Mouse (Mus musculus): Measurements from ENCODE around the gene Rbm17. TPM values are rescaled to one million over a fixed set of nuclear protein-coding genes. Genes with fewer than 3 reads are reported as not detected.
"Not testable (repeated sequence)": the region's sequence is repeated elsewhere in the genome, so short reads cannot be mapped to it uniquely, and the experiment has no call there.

Rbm17 gene
- polyA plus RNA-seq, 1 experiment from 2014 or later: 128 TPM

DNA sequence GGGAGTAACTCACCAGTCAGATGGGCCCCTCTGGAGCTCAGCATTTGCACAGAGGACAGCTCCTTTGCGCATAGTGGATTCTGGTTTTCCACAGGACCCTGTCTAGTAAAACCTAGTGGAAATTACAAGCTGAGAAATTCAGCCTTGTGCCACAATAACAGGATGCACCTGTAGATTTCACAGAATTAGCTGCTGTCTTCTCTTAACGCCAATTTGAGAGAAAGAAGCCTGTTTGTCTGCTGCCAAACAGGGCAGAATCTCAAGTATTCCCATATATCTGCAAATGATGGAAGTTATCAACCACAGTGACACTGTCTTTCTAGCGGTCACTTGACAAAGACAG, 32.2 kb upstream of the Rbm17 start:
- ATAC-seq (ENCODE audit: low read depth) (no peak), DNase-seq (ENCODE audit: low spot score) (no peak)
- H3K9ac ChIP-seq (ENCODE audit: low read depth, low read length): no peak overlapping the region
- no peaks in the 10 kb centered on the region for H3K4me1 ChIP-seq (ENCODE audit: control insufficient read depth, insufficient read depth, low read length)
- H3K4me3 ChIP-seq (ENCODE audit: low read depth, low read length): no peak overlapping the region
- H3K4me2 ChIP-seq (ENCODE audit: low read depth, low read length): no peak overlapping the region
- no peaks in the 10 kb centered on the region for H3K27me3 ChIP-seq (replicated peaks; ENCODE audit: control insufficient read depth, insufficient read depth, low read length)
- H3K9me3 ChIP-seq (ENCODE audit: control insufficient read depth, low read length): no peaks in the 10 kb centered on the region
- no peak overlapping the region for H3K27ac ChIP-seq (replicated peaks; ENCODE audit: low read depth, low read length)
- WGBS: 72% methylated on average over 3 of the region's 3 CpGs
- H3K36me3 ChIP-seq (ENCODE audit: control insufficient read depth, insufficient read depth, low read length): no peaks in the 10 kb centered on the region

DNA sequence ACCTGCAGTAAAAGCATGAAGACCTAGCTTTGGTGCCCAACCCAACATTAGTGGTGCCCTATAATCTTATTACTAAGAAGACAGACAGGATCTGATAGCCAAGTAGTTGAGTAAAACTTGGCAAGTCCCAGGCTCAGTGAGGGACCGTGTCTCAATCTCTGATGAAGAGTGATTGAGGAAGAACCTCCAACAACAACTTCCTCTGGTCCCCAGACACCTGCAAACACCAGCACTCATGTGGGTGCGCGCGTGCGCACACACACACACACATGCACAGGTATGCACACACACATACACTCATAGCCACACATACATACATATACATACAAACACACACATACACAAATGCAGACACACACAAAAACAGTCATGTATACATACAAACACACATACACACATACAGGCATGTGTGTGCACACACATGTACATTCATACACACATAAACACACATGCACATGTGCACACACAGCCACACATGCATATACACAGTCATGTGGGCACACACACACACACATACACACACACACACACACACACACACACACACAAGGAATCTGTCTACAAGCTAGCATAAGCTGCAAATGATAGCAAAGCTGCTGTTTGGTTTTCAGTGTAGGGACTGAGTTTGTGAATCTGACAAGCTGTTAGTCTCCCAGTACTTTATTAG, 31.7 kb upstream of the Rbm17 start:
- no peak for ATAC-seq (ENCODE audit: low read depth)
- no peaks in the 10 kb centered on the region for H3K4me1 ChIP-seq (ENCODE audit: control insufficient read depth, insufficient read depth, low read length)
- H3K9me3 ChIP-seq (ENCODE audit: control insufficient read depth, low read length): no peaks in the 10 kb centered on the region
- H3K4me3 ChIP-seq (ENCODE audit: low read depth, low read length): no peak overlapping the region
- no peak overlapping the region for H3K27ac ChIP-seq (replicated peaks; ENCODE audit: low read depth, low read length)
- H3K36me3 ChIP-seq (ENCODE audit: control insufficient read depth, insufficient read depth, low read length): no peaks in the 10 kb centered on the region
- no peak for DNase-seq (ENCODE audit: low spot score)
- H3K27me3 ChIP-seq (replicated peaks; ENCODE audit: control insufficient read depth, insufficient read depth, low read length): no peaks in the 10 kb centered on the region
- 89% methylated on average over 5 of the region's 5 CpGs for WGBS
- H3K9ac ChIP-seq (ENCODE audit: low read depth, low read length): no peak overlapping the region
- H3K4me2 ChIP-seq (ENCODE audit: low read depth, low read length): no peak overlapping the region

GRCm38 (mm10) chr2:11635035-11635434, 31.1 kb upstream of the Rbm17 start:
- no peaks in the 10 kb centered on the region for H3K36me3 ChIP-seq (ENCODE audit: control insufficient read depth, insufficient read depth, low read length)
- no peak overlapping the region for H3K9ac ChIP-seq (ENCODE audit: low read depth, low read length)
- no peak for DNase-seq (ENCODE audit: low spot score)
- no peaks in the 10 kb centered on the region for H3K9me3 ChIP-seq (ENCODE audit: control insufficient read depth, low read length)
- H3K27me3 ChIP-seq (replicated peaks; ENCODE audit: control insufficient read depth, insufficient read depth, low read length): no peaks in the 10 kb centered on the region
- no peak overlapping the region for H3K4me3 ChIP-seq (ENCODE audit: low read depth, low read length)
- H3K4me1 ChIP-seq (ENCODE audit: control insufficient read depth, insufficient read depth, low read length): no peaks in the 10 kb centered on the region
- WGBS: 83% methylated on average over 6 of the region's 6 CpGs
- no peak for ATAC-seq (ENCODE audit: low read depth)
- H3K27ac ChIP-seq (replicated peaks; ENCODE audit: low read depth, low read length): no peak overlapping the region
- H3K4me2 ChIP-seq (ENCODE audit: low read depth, low read length): no peak overlapping the region

- DNase-seq (ENCODE audit: low spot score) (no peak), ATAC-seq (ENCODE audit: low read depth) (no peak)
- no peaks in the 10 kb centered on the region for H3K9me3 ChIP-seq (ENCODE audit: control insufficient read depth, low read length)
- H3K27me3 ChIP-seq (replicated peaks; ENCODE audit: control insufficient read depth, insufficient read depth, low read length): no peaks in the 10 kb centered on the region
- H3K36me3 ChIP-seq (ENCODE audit: control insufficient read depth, insufficient read depth, low read length): no peaks in the 10 kb centered on the region
- no peak within 1 kb of the TSS for H3K9ac ChIP-seq (ENCODE audit: low read depth, low read length)
- no peak within 1 kb of the TSS for H3K27ac ChIP-seq (replicated peaks; ENCODE audit: low read depth, low read length)
- H3K4me1 ChIP-seq (ENCODE audit: control insufficient read depth, insufficient read depth, low read length): no peaks in the 10 kb centered on the region
- no peak within 1 kb of the TSS for H3K4me3 ChIP-seq (ENCODE audit: low read depth, low read length)
- 91% methylated on average over 5 of the region's 5 CpGs for WGBS
- no peak within 1 kb of the TSS for H3K4me2 ChIP-seq (ENCODE audit: low read depth, low read length)
These were observed 21.9 kb upstream of the Rbm17 start, which contains the start of gene Gm17490 for GRCm38 (mm10) chr2:11625890-11626289. Gm17490 (minus strand) TSS chr2:11626264.

- no peaks in the 10 kb centered on the region for H3K9me3 ChIP-seq (ENCODE audit: control insufficient read depth, low read length)
- 86% methylated on average over 2 of the region's 2 CpGs for WGBS
- H3K4me3 ChIP-seq (ENCODE audit: low read depth, low read length): no peak overlapping the region
- no peak overlapping the region for H3K9ac ChIP-seq (ENCODE audit: low read depth, low read length)
- DNase-seq (ENCODE audit: low spot score): no peak
- no peak overlapping the region for H3K27ac ChIP-seq (replicated peaks; ENCODE audit: low read depth, low read length)
- H3K4me1 ChIP-seq (ENCODE audit: control insufficient read depth, insufficient read depth, low read length): no peaks in the 10 kb centered on the region
- no peak for ATAC-seq (ENCODE audit: low read depth)
- no peaks in the 10 kb centered on the region for H3K27me3 ChIP-seq (replicated peaks; ENCODE audit: control insufficient read depth, insufficient read depth, low read length)
- no peaks in the 10 kb centered on the region for H3K36me3 ChIP-seq (ENCODE audit: control insufficient read depth, insufficient read depth, low read length)
- no peak overlapping the region for H3K4me2 ChIP-seq (ENCODE audit: low read depth, low read length)
These were observed 19.8 kb upstream of the Rbm17 start for GRCm38 (mm10) chr2:11623726-11624125.

DNA sequence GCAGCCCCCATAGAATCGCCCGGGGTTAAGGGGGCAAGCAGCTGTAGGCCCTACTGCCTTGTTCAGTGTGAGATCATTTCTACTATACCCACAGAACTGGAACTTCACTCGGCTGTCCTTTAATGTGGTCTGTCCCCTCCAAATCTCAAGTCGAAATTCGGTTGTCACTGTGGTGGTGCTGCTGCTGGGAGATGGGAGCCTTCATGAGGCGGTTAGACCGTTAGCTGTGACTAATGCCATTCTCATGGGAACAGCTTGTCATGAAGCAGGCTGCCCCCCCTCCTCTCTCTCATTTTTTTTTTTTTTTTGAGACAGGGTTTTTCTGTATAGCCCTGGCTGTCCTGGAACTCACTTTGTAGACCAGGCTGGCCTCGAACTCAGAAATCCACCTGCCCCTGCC, 19.2 kb upstream of the Rbm17 start:
- Histone ChIP-seq H3K27me3 (replicated peaks; ENCODE audit: control insufficient read depth, insufficient read depth, low read length) (no peaks in the 10 kb centered on the region), H3K27ac (replicated peaks; ENCODE audit: low read depth, low read length) (no peak overlapping the region), H3K4me2 (ENCODE audit: low read depth, low read length) (no peak overlapping the region), H3K36me3 (ENCODE audit: control insufficient read depth, insufficient read depth, low read length) (no peaks in the 10 kb centered on the region), H3K9ac (ENCODE audit: low read depth, low read length) (no peak overlapping the region), H3K4me3 (ENCODE audit: low read depth, low read length) (no peak overlapping the region), H3K4me1 (ENCODE audit: control insufficient read depth, insufficient read depth, low read length) (no peaks in the 10 kb centered on the region), H3K9me3 (ENCODE audit: control insufficient read depth, low read length) (no peaks in the 10 kb centered on the region)
- ATAC-seq (ENCODE audit: low read depth) (no peak), DNase-seq (ENCODE audit: low spot score) (no peak)
- 81% methylated on average over 8 of the region's 8 CpGs for WGBS

DNA sequence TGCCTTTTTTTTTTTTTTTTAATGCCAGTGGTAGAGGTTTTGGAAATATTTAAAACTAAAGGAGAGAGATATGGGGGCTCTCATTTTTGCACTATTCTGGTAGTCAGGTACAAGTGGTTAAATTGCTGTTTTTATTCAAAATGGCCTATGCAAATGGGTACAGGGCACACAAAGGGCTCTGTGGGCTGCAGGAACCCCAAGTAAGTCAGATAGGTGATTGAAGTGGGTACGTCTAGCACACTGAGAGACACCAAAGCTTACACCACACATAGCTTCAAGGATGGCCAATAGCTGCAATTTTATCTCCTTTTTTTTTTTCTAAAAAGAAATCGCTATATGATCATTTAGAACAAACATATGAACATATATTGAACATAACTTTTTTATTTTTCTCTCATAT, 15.6 kb upstream of the Rbm17 start:
- DNase-seq (ENCODE audit: low spot score) (no peak), ATAC-seq (ENCODE audit: low read depth) (no peak)
- Histone ChIP-seq H3K27me3 (replicated peaks; ENCODE audit: control insufficient read depth, insufficient read depth, low read length) (no peaks in the 10 kb centered on the region), H3K9me3 (ENCODE audit: control insufficient read depth, low read length) (0 out of 2 replicates have a peak, but pooled peaks cover 5% of the 10 kb centered on the region), H3K9ac (ENCODE audit: low read depth, low read length) (no peak overlapping the region), H3K4me1 (ENCODE audit: control insufficient read depth, insufficient read depth, low read length) (no peaks in the 10 kb centered on the region), H3K27ac (replicated peaks; ENCODE audit: low read depth, low read length) (no peak overlapping the region), H3K36me3 (ENCODE audit: control insufficient read depth, insufficient read depth, low read length) (no peaks in the 10 kb centered on the region), H3K4me2 (ENCODE audit: low read depth, low read length) (no peak overlapping the region), H3K4me3 (ENCODE audit: low read depth, low read length) (no peak overlapping the region)
- 73% methylated on average over 2 of the region's 2 CpGs for whole genome bisulfite sequencing

DNA sequence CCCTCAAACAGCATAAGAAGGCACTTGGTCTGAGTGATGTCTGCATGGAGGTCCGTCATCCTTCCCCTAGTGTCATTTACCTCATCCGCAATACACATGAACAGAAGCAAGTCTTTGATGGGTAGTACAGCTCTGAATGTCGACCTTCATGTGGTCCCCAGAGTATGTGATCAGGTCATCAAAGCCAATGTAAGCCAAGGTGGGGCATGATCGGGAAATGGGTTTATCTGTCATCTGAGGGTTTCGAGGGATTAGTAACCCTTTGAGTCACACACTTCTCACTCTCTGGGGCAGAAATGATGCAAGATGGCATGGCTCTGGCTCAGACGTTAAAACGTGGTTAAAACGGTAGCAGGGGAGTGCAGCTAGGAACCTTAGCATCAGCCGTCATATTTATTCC, 12.9 kb upstream of the Rbm17 start:
- H3K9me3 ChIP-seq (ENCODE audit: control insufficient read depth, low read length): 0 out of 2 replicates have a peak, but pooled peaks cover 5% of the 10 kb centered on the region
- WGBS: 90% methylated on average over 9 of the region's 9 CpGs
- no peak overlapping the region for H3K4me3 ChIP-seq (ENCODE audit: low read depth, low read length)
- no peaks in the 10 kb centered on the region for H3K4me1 ChIP-seq (ENCODE audit: control insufficient read depth, insufficient read depth, low read length)
- ATAC-seq (ENCODE audit: low read depth): no peak
- no peaks in the 10 kb centered on the region for H3K27me3 ChIP-seq (replicated peaks; ENCODE audit: control insufficient read depth, insufficient read depth, low read length)
- no peak overlapping the region for H3K9ac ChIP-seq (ENCODE audit: low read depth, low read length)
- H3K4me2 ChIP-seq (ENCODE audit: low read depth, low read length): no peak overlapping the region
- H3K27ac ChIP-seq (replicated peaks; ENCODE audit: low read depth, low read length): no peak overlapping the region
- H3K36me3 ChIP-seq (ENCODE audit: control insufficient read depth, insufficient read depth, low read length): no peaks in the 10 kb centered on the region
- DNase-seq (ENCODE audit: low spot score): no peak

DNA sequence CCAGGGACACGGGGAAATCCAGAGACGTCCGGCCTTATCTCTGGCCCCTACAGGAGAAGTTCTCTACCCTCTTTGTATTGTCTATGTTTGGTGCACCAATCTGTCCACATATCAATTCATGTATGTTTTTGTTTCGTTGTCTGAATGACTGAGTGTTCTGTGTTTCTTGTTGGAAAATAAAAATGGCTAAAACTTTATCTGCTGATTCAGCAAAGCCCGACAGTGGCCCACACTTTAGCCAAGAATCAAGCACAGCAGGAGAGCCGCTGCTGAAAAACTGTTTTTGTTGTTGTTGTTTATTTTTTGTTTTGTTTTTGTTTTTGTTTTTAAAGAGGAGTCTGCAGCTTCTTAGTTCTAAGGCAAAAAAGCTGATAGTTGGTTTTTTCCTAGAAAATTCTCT, 9.0 kb upstream of the Rbm17 start:
- WGBS: 86% methylated on average over 6 of the region's 6 CpGs

More for the DNA sequence above, 9.0 kb upstream of the Rbm17 start:
- H3K36me3 ChIP-seq (ENCODE audit: control insufficient read depth, insufficient read depth, low read length); H3K27me3 ChIP-seq (replicated peaks; ENCODE audit: control insufficient read depth, insufficient read depth, low read length); H3K9ac ChIP-seq (ENCODE audit: low read depth, low read length); H3K4me2 ChIP-seq (ENCODE audit: low read depth, low read length); ATAC-seq (ENCODE audit: low read depth); DNase-seq (ENCODE audit: low spot score); H3K27ac ChIP-seq (replicated peaks; ENCODE audit: low read depth, low read length); H3K9me3 ChIP-seq (ENCODE audit: control insufficient read depth, low read length); H3K4me3 ChIP-seq (ENCODE audit: low read depth, low read length); H3K4me1 ChIP-seq (ENCODE audit: control insufficient read depth, insufficient read depth, low read length): not testable (repeated sequence)
